Mouse (Mus musculus) E14TG2a.4 (cell line): ENCODE data around the gene Orm2.

Experiments
- CTCF ChIP-seq: conservative IDR thresholded peaks from 2 replicates; pipeline ENCODE4 v1.5.1; 2014; ENCODE audit warnings: low read length
- NANOG ChIP-seq: IDR thresholded peaks from 2 replicates; pipeline ENCODE4 v1.6.1; 2014; ENCODE audit warnings: borderline replicate concordance, low read length, mixed read lengths
- POU5F1 ChIP-seq: IDR thresholded peaks from 2 replicates; pipeline ENCODE4 v1.6.1; 2014; ENCODE audit warnings: low read length, borderline replicate concordance

GRCm38 (mm10) chr4:63398854-63399609 is 36.8 kb downstream of the Orm2 start:
- TF ChIP-seq CTCF (no peak), NANOG (no peak), POU5F1 (no peak)
